Mouse (Mus musculus): ENCODE measurements at regions not wholly inside any gene's neighbourhood (a gene's known extent, or its start where the extent isn't known, plus 50 kb on each side); places are given as distances from the start of the nearest gene placed in this dataset.

DNA sequence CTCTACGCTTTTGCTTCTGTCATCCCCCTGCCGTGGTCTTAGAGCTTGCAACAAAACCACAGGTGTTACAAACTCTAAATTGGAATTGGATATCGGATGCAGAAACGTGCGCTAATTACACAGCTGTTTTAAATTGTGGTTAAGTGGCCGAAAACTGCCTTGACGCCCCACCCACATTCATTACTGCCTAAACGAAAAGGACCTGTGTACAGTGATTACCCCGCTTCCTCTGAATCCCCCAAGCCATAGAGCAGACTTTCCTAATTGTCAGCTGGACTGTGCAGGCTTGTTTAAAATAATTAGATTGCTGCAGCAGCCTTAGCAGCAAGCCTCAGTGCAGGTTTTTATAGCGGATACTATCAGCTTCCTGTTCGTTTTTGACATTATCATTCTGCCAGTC, 94.7 kb downstream of the Cxxc4 start:
- DNase-seq (ENCODE audit: low read depth, low spot score): no peak

DNA sequence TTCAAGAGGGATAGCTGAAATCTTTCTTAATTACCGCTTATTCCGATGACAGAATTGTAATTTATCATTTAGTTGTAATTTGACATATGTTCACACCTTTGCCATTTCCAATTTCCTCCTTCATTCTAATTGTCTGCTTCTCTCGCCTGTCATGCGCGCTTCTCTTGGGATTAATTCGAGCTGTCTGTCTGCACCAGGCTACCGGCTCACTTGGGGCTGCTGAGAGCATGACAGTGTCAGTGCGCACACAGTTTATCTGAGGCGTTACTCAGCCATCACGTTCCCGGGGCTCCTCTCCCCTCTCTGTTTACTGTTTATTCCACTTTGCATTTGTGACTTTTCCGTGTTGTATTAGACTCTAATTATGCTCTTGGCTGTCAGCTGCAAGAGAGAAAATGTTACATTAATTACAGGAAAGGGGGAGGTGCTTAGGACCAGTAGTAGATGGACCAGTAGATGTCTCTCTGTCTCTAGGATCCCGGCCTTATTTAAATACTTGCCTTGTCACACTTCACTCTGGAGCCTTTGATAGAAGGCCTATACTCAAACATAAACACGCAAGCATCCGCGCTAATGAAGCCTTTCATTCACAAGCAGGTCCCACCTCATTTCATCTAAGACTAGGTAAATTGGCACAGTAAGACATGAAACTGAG, 95.3 kb downstream of the Cxxc4 start:
- no peak for DNase-seq (ENCODE audit: low read depth, low spot score)

DNA sequence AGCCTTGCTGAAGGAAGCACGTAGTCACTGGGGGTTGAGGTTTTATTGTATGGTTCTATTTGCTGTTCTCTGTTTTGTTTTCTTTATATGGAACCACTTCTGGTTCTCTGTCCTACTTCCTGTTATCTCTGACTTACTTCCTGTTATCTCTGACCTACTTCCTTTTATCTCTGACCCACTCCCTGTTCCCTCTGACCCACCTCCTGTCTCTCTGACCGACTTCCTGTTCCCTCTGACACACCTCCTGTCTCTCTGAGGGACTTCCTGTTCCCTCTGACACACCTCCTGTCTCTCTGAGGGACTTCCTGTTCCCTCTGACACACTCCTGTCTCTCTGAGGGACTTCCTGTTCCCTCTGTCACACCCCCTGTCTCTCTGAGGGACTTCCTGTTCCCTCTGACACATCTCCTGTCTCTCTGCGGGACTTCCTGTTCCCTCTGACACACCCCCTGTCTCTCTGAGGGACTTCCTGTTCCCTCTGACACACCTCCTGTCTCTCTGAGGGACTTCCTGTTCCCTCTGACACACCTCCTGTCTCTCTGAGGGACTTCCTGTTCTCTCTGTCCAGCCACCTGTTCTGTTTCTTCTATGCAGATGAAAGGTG, 102.9 kb downstream of the Cxxc4 start:
- peak; percentile 5 for DNase-seq (ENCODE audit: low read depth, low spot score)

DNA sequence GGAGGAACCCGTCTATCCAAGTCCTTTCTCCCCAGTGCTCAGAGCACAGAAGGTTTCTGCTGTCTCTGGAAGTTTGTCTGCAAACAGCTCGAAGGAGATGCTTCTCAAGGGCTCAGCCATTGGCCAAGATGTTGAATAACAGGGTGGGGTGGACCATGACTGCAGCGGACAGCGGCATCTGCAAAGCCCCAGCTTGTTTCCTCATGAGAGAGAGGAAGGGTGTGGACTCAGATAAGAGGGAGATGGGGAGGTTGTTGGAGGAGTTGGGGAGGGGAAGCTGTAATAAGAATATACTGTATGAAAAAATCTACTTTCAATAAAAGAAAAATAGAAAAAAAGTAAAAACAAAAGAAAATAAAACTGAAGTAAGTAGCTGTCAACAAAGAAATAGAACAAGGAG, 129.7 kb downstream of the Cxxc4 start:
- DNase-seq (ENCODE audit: low read depth, low spot score): no peak

DNA sequence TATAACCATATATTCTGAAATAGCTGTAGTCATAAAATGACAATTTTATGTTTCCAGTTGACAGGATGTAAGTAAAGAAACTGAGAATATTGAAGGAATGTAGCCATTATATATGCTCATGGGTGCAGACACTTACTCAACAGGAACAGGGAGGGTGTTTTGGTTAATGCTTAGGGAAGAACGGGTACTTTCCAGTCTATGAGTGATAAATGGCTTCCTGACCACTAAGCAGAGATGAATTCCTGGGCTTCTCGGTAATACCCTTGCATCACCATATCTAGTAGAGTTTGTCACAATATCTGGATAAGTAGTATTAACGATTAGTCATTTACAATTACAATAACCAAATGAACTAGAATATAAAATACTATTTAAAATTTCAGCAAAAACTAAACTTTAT, 130.5 kb downstream of the Cxxc4 start:
- no peak for DNase-seq (ENCODE audit: low read depth, low spot score)

- no peak for DNase-seq (ENCODE audit: low read depth, low spot score)
Measured at GRCm38 (mm10) chr3:134368591-134368990, 132.3 kb downstream of the Cxxc4 start.

- no peak for DNase-seq (ENCODE audit: low read depth, low spot score)
Measured at GRCm38 (mm10) chr3:134369126-134369525, 132.8 kb downstream of the Cxxc4 start.

DNA sequence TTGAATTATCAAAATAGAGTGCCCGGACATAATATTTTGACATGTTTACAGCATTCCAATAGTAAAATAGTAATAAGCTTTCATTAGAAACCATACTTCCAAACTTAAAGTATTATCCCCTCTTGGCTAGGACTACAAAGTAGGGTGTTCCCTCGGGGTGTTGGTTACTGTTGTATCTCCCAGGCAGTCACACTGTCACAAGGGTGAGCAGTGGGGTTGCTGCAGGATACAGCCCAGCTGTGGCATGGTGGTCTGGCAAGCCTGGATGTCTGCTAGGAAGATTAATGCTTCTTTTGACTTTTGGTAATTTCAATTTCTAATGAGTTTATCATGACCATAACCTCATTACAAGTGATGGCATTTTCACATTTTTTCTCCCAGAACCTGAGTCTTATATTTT, 143.3 kb downstream of the Cxxc4 start:
- DNase-seq (ENCODE audit: low read depth, low spot score): no peak

DNA sequence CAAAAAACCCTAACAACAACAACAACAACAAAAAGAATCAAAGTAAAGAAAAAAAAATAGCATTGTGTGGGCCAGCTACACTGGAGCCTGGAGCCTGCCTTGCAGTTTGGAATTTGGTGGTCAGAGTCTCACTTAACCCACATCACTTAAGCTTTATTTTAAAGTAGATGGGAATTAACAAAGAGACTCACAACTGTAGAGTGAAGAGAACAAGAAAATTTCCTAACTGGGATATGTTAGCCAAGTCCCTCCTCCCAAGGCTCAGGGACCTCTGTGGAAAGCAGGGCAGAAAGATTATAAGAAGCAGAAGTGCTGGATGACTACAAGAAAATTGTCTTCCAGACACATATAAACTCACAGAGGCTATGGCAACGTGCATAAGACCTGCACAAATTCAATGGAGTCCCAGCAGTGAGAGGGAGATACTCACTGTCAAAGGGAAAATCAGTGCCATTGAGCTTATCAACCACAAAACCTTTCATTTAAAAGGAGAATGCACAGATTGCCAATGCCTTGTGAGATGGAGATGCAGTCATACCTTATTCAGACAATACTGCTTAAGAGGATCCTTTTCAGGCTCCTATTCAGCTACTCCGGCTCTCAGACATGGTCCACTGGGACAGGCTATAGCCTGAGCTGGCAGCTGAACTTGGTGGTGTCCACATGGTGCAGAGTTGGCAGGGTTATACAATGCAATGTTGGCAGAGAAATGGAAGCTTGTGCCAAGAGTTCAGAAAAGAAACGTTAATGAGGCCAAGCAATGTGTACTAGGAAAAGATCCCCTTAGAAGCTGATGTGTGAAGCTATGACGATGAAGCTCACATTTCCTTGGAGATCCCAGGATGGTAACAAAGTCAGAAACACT, 154.4 kb downstream of the Cxxc4 start:
- DNase-seq (ENCODE audit: low read depth, low spot score): no peak

DNA sequence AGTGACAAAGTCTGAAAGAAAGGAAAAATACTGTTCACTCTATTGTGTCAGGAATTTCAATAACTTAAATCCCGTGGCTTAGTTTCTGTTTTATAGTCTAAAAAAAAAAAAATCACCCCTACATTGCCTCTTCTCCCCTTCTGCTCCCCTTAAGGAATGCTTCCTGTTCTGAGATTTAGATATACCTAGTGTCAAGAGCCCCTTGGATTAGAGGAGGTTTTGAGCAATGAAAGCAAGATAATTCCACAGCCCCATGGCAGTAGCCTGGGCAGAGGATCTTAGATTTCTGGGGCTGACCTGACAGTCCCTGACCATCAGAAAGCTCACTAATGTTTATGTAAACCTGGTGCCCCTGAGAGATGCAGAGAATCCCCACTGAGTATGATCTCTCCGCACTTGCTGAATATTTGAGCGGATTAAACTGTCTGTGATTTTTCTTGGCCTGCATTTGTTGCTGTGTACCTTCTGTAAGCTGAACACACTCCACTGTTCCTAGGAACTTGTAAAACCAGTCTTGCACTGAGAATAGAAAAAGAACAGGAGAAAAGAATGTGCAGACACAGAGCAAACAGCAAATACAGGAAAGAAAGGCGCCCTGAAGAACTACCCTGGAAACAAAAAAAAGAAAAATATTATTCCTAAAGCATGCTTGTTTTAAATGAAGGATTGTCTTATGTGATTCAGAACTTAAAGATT, 164.3 kb downstream of the Cxxc4 start:
- no peak for DNase-seq (ENCODE audit: low read depth, low spot score)

DNA sequence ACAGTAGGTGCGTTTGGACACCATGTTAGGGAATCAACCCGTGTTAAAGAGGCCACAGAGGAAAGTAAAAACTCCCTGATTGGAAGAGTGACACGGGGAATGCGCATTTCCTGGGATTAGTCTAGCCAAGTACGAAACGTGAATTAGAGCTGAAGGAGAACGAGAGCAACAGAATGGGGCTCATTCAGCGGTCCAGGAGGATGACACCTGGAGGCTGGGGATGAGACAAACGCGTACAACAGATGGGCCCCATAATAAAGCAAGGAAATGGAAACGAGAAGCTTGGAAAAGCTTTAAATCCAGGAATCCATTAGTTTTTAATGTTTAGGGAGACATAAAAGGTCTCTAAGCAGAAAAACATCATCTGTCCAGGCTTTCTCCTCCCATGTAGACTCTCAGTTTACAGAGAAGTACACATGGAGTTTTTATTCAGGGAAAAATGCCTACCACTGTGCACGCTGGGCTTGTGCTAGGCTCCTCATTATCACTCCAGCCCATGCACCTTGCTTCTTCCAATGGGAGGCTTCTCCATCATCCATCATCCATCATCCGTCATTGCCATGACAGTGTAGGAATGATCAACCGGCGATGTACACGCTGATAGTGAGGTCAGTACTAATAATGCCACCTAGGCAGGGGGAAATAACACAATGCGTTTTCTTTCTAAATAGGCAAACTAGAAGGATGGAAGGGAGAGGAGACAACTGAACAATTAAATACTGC, 179.5 kb downstream of the Cxxc4 start:
- DNase-seq (ENCODE audit: low read depth, low spot score): no peak

DNA sequence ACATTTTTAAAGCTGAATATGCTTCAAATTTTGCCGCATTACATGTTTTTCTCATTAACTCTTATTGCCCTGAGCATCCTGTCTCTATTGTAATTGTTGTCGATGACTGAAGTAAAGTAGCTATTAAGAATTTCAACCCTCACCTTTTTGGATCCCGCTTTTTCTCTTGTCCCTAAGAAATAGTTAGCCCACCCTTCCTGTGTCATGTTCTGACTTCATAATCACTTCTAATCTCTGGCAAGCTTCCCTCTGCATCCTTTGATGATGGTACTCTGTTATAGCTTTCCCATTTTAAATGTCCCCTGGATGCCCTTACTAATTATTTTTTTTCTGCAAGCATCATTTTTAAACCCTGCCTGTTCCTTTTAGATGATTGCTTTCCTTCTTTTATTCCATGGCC, 191.3 kb downstream of the Cxxc4 start:
- DNase-seq (ENCODE audit: low read depth, low spot score): no peak

DNA sequence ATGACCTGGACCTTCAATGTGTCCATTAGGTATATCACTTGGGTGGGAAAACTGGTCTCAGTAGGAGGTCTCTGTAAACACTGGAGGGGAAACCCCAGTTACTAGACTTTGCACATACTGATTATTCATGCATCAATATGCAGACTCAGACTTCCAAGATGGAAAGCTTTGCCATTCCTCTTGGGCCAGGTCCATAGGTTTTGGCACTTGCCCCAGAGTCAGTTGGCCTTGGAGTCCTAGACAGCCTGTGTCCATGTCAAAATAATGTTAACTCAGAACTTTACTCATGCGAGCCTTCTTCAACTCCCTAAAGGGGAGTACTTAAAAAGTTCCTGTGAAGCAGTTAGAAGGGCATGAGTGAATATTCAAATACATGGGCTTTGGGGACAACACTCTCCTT, 230.3 kb downstream of the Cxxc4 start:
- DNase-seq (ENCODE audit: low read depth, low spot score): no peak

DNA sequence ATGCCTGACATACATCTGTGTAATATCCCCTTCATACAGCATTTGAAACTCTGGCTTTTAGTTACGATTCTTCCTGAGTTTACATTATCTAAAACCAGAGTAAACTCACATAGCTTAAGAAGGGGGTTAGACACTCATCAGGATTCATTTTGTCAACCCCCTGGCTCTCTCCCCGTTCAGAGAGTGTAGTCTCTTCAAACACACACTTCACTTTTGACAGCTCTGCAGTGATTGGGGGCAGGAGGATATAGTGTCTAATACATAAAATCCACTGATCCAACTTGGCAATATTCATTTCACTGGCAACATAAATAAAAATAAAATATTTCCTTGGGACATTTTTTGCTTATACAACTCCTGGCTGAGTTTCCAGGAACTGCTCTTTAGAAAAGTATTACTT, 251.0 kb downstream of the Cxxc4 start:
- DNase-seq (ENCODE audit: low read depth, low spot score): no peak

GRCm38 (mm10) chr3:134489966-134490543, 253.8 kb downstream of the Cxxc4 start:
- DNase-seq (ENCODE audit: low read depth, low spot score): no peak

GRCm38 (mm10) chr3:134509702-134510101, 273.4 kb downstream of the Cxxc4 start:
- no peak for DNase-seq (ENCODE audit: low read depth, low spot score)

DNA sequence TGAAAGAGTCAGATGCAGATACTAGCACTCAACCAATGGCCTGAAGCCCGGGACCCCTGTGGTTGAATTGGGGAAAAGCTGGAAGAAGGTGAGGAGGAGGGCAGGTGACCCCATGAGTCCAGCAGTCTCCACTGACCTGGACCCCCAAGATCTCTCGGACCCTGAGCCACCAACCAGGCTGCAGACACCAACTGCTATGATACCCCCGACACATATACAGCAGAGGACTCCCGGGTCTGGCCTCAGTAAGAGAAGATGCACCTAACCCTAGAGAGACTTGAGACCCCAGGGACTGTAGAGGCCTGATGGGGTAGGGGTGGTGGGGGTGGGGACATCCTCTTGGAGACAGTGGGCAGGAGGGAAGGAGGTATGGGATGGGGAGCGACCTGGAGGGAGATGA, 289.5 kb downstream of the Cxxc4 start:
- no peak for DNase-seq (ENCODE audit: low read depth, low spot score)

GRCm38 (mm10) chr3:134560144-134560543, 268.7 kb upstream of the Tacr3 start:
- DNase-seq (ENCODE audit: low read depth, low spot score): no peak

- DNase-seq (ENCODE audit: low read depth, low spot score): no peak
Measured at GRCm38 (mm10) chr3:134578759-134579158, 250.0 kb upstream of the Tacr3 start.

- DNase-seq (ENCODE audit: low read depth, low spot score): no peak
Measured at GRCm38 (mm10) chr3:134588630-134589029, 240.2 kb upstream of the Tacr3 start.

GRCm38 (mm10) chr3:134602919-134603318, 225.9 kb upstream of the Tacr3 start:
- no peak for DNase-seq (ENCODE audit: low read depth, low spot score)
